Mouse (Mus musculus) C2C12 (cell line): Measurements from ENCODE around the gene Hip1. TPM values are rescaled to one million over a fixed set of nuclear protein-coding genes. Genes with fewer than 3 reads are reported as not detected.
A peak's percentile ranks its signal among the peaks of the same experiment; 100 is the strongest.
"Not testable (repeated sequence)": the region's sequence is repeated elsewhere in the genome, so short reads cannot be mapped to it uniquely, and the experiment has no call there.

Experiments used
- H3K27me3 ChIP-seq: one replicate; pipeline ENCODE4 v1.6.1; 2011; ENCODE audit not compliant: control insufficient read depth, insufficient read depth, insufficient read length
- H3K36me3 ChIP-seq: one replicate; pipeline ENCODE4 v1.6.1; 2011; ENCODE audit not compliant: control insufficient read depth, insufficient read depth
- H3K4me3 ChIP-seq: one replicate; pipeline ENCODE4 v1.5.1; 2011; ENCODE audit warnings: mild to moderate bottlenecking, control low read depth; ENCODE audit not compliant: poor library complexity, insufficient read depth, severe bottlenecking
- H3K79me2 ChIP-seq: one replicate; pipeline ENCODE4 v1.6.1; 2011; ENCODE audit not compliant: control insufficient read depth, insufficient read depth
- H3K79me3 ChIP-seq: one replicate; pipeline ENCODE4 v1.6.1; 2011; ENCODE audit warnings: low read depth, control low read depth
- H3ac ChIP-seq: one replicate; pipeline ENCODE3; 2011; ENCODE audit warnings: low read depth; ENCODE audit not compliant: control insufficient read depth, insufficient read length
- CEBPB ChIP-seq: IDR thresholded peaks from one replicate; pipeline ENCODE4 v1.6.1; 2011; ENCODE audit warnings: low read depth, mild to moderate bottlenecking, control low read depth, moderate library complexity
- CTCF ChIP-seq: IDR thresholded peaks from one replicate; pipeline ENCODE4 v1.5.1; 2011; ENCODE audit not compliant: control insufficient read depth, insufficient read depth, insufficient read length
- FOSL1 ChIP-seq: IDR thresholded peaks from one replicate; pipeline ENCODE4 v1.8.0; 2011; ENCODE audit warnings: mild to moderate bottlenecking, low read length; ENCODE audit not compliant: poor library complexity, insufficient read depth, severe bottlenecking
- MAX ChIP-seq: IDR thresholded peaks from one replicate; pipeline ENCODE4 v1.6.1; 2011; ENCODE audit warnings: mild to moderate bottlenecking, control low read depth
- MYOD1 ChIP-seq: IDR thresholded peaks from one replicate; pipeline ENCODE4 v1.6.1; 2011; ENCODE audit warnings: low read depth; ENCODE audit not compliant: control insufficient read depth, insufficient read length
- MYOG ChIP-seq: IDR thresholded peaks from one replicate; pipeline ENCODE4 v1.6.1; 2011; ENCODE audit not compliant: control insufficient read depth, insufficient read length; ENCODE audit errors: extremely low read depth
- USF1 ChIP-seq: IDR thresholded peaks from one replicate; pipeline ENCODE4 v1.6.1; 2011; ENCODE audit warnings: low read depth, mild to moderate bottlenecking, control low read depth, moderate library complexity
- polyA plus RNA-seq: library from polyadenylated mRNA; unstranded; fragments of >200 nt; fragmentation: generic; extraction: Trizol; gene quantifications from one replicate; pipeline ENCODE4 v1.2.1, GENCODE M21; 2012; ENCODE audit warnings: missing spikeins

Hip1 gene
- polyA plus RNA-seq, 1 experiment, result 38.2 TPM

DNA sequence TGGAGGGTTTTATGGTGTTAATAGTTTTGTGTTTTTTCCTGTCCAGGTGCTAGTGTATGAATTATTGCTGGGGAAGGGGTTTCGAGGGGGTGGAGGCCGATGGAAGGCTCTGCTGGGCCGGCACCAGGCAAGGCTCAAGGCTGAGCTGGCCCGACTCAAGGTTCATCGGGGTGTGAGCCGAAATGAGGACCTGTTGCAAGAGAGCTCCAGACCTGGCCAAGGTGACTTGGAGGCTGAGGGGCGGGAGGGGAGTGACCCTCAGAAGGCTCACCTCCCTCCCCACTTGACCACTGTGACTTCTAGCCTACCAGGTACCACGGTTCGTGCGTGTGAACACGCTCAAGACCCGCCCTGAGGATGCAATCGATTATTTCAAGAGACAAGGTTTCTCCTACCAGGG is 173.7 kb downstream of the Hip1 start:
- Histone ChIP-seq H3ac (no peak overlapping the region), H3K4me3 (no peak overlapping the region), H3K36me3 (peaks cover 47% of the 10 kb centered on the region), H3K79me2 (peaks cover 25% of the 10 kb centered on the region), H3K79me3 (peaks cover 15% of the 10 kb centered on the region), H3K27me3 (peaks cover 2% of the 10 kb centered on the region)
- TF ChIP-seq MYOD1 (no peak), CTCF (no peak), MAX (no peak), USF1 (no peak), MYOG (no peak), CEBPB (no peak), FOSL1 (no peak)

DNA sequence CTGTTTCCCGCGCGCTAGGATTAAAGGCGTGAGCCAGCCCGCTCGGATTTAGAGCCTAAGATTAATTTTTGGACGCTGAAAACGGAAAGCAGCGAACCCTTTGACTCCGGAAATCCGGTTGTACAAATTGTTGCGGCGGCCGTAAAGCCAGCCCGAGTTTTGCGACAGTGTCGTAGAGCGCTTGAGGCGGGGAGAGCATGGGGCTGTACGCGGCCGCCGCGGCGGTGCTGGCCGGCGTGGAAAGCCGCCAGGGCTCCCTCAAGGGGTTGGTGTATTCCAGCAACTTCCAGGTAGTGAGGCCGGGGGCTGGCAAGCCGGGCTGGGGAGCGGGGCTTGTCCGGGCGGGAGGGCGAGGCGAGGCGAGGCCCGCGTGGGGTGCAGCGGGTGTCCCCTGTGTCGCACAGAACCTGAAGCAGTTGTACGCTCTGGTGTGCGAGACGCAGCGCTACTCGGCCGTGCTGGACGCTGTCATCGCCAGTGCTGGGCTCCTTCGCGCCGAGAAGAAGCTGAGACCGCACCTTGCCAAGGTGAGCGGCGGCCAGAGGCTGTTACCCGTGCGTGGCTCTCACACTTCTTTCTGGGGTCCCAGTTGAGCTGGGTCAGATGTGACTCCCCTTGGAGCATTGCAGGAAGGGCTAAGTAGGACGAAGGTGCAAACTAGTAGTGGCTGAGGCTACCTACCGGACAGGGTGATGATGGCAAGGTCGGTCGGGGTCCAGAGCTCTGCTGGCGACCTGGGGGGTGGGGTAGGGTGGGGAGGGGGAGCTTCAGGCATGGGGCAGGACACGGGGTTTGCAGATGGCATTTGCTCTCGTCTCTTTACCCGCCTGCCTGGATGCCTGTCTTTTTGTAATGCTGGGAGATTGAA is 174.9 kb downstream of the Hip1 start, which contains the start of gene Nsun5:
TSS of gene Nsun5 (plus strand) at position 167 of the 868 bp plus-strand sequence.
- peaks cover 13% of the 10 kb centered on the region for H3K27me3 ChIP-seq
- H3K79me3 ChIP-seq, result peaks cover 15% of the 10 kb centered on the region
- H3K79me2 ChIP-seq, result peaks cover 25% of the 10 kb centered on the region
- peak; percentile 52 for TF ChIP-seq MAX
- no peak for TF ChIP-seq USF1
- no peak for TF ChIP-seq CTCF
- TF ChIP-seq MYOG, result no peak
- TF ChIP-seq MYOD1, result no peak
- no peak for TF ChIP-seq FOSL1
- H3K4me3 ChIP-seq, result peak within 1 kb of the TSS; percentile 83
- H3K36me3 ChIP-seq, result peaks cover 35% of the 10 kb centered on the region
- H3ac ChIP-seq, result peak within 1 kb of the TSS; percentile 84

DNA sequence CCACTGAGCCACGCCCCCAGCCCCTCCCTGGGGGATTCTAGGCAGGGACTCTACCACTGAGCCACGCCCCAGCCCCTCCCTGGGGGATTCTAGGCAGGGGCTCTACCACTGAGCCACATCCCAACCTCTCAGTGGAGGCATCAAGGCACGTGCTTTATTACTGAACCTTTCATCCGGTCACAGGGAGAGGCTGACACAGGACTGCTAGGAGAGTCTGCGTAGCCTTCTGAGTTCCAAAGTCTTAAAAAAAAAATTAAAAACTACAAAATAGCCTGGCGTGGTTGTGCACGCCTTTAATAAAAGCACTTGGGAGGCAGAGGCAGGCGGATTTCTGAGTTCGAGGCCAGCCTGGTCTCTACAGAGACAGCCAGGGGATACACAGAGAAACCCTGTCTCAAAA is 175.7 kb downstream of the Hip1 start:
- H3ac ChIP-seq, result not testable (repeated sequence)
- Histone ChIP-seq H3K4me3 (peak overlapping the region; percentile 83), H3K36me3 (peaks cover 27% of the 10 kb centered on the region), H3K27me3 (peaks cover 19% of the 10 kb centered on the region), H3K79me3 (peaks cover 15% of the 10 kb centered on the region), H3K79me2 (peaks cover 25% of the 10 kb centered on the region)

DNA sequence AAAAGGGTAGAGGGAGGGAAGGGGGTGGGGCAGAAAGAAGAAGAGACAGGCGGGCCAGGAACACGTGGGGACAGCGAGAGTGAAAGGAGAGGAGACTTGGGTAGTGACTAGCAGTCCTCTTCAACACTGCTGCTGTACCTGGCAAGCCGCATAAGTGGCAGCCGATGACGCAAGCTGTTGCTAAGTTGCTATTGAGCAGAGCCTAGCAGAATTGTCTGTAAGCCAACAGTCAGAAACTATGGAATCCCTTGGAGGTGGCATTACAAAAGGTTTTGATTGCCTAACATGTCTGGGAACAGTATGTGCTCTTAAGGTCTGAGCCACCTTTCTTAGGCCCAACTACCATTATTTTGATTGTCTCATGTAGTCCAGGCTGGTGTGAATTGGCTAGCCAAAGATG is 176.6 kb downstream of the Hip1 start:
- peaks cover 14% of the 10 kb centered on the region for H3K79me3 ChIP-seq
- no peak overlapping the region for H3K4me3 ChIP-seq
- H3K36me3 ChIP-seq, result peaks cover 18% of the 10 kb centered on the region

DNA sequence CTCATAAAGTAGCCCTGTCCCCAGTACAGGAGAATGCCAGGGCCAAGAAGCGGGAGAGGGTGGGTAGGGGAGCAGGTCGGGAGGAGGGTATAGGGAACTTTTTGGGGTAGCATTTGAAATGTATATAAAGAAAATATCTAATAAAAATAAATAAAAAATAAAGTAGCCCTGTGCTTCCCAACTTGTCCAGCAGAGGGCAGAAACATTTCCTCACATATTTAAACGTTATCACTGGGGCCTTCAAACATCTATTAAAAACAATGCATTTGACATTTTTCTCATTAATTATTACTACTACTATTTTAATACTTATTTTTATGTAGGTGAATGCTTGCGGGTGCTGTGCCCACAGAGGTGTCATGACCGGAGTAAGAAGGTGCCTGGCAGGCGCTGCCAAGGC is 177.1 kb downstream of the Hip1 start:
- Histone ChIP-seq H3K4me3 (no peak overlapping the region), H3K27me3 (peaks cover 24% of the 10 kb centered on the region), H3K36me3 (peaks cover 15% of the 10 kb centered on the region), H3K79me3 (peaks cover 14% of the 10 kb centered on the region), H3K79me2 (peaks cover 25% of the 10 kb centered on the region), H3ac (no peak overlapping the region)
- TF ChIP-seq MAX, result no peak
- no peak for TF ChIP-seq MYOD1
- no peak for TF ChIP-seq USF1
- no peak for TF ChIP-seq CTCF
- no peak for TF ChIP-seq FOSL1

More for the DNA sequence above, 176.6 kb downstream of the Hip1 start:
- peaks cover 24% of the 10 kb centered on the region for H3K27me3 ChIP-seq
- H3ac ChIP-seq, result no peak overlapping the region
- TF ChIP-seq MAX (no peak), CTCF (no peak), FOSL1 (no peak), CEBPB (no peak), USF1 (no peak), MYOD1 (no peak), MYOG (no peak)
- peaks cover 25% of the 10 kb centered on the region for H3K79me2 ChIP-seq

DNA sequence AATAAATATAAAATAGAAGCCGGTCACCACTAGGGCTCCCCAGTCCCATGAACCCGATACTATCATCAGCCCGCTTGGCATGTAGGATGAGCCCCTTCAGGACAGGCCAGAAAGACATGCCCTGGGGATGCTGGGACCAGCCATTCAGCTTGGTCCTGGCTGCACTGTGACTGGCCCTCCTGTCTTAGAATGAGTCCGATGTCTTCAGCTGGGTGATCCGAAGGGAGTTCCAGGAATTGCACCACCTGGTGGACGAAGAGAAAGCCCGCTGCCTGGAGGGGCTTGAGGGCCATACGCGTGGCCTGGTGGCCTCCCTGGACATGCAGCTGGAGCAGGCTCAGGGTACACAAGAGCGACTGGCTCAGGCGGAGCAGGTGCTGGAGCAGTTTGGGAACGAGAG is 181.4 kb downstream of the Hip1 start:
- Histone ChIP-seq H3K79me3 (no peaks in the 10 kb centered on the region), H3ac (no peak overlapping the region), H3K27me3 (peaks cover 31% of the 10 kb centered on the region), H3K79me2 (no peaks in the 10 kb centered on the region), H3K4me3 (no peak overlapping the region), H3K36me3 (no peaks in the 10 kb centered on the region)
- TF ChIP-seq MYOG (no peak), MAX (no peak), USF1 (no peak), MYOD1 (no peak), CEBPB (no peak), FOSL1 (no peak), CTCF (no peak)
